Mouse (Mus musculus): ENCODE data around the gene Rhox6.
"Not testable (repeated sequence)": the region's sequence is repeated elsewhere in the genome, so short reads cannot be mapped to it uniquely, and the experiment has no call there.

Rhox6 gene

GRCm38 (mm10) chrX:37826610-37827009 lies at the start of gene Rhox6:
TSS of gene Rhox6 (plus strand) at chrX:37826910.
- DNase-seq (ENCODE audit: low read depth, low spot score) = not testable (repeated sequence)

GRCm38 (mm10) chrX:37807286-37808080 lies 19.2 kb upstream of the Rhox6 start:
- DNase-seq (ENCODE audit: low read depth, low spot score) = no peak

- no peak for DNase-seq (ENCODE audit: low read depth, low spot score)
Measured at GRCm38 (mm10) chrX:37809396-37809795, 17.3 kb upstream of the Rhox6 start.

- DNase-seq (ENCODE audit: low read depth, low spot score) = no peak
Measured at GRCm38 (mm10) chrX:37811179-37811578, 15.5 kb upstream of the Rhox6 start.

- no peak for DNase-seq (ENCODE audit: low read depth, low spot score)
Measured at GRCm38 (mm10) chrX:37815665-37816064, 11.0 kb upstream of the Rhox6 start.

GRCm38 (mm10) chrX:37831386-37831785 lies 4.7 kb downstream of the Rhox6 start, which contains the start of gene Rhox7a:
TSS of gene Rhox7a (plus strand) at chrX:37831686.
- not testable (repeated sequence) for DNase-seq (ENCODE audit: low read depth, low spot score)

GRCm38 (mm10) chrX:37871641-37872040 lies 44.9 kb downstream of the Rhox6 start:
- DNase-seq (ENCODE audit: low read depth, low spot score) = no peak

- DNase-seq (ENCODE audit: low read depth, low spot score) = no peak
Measured at GRCm38 (mm10) chrX:37878844-37879243, 52.1 kb downstream of the Rhox6 start, which contains the start of gene Rhox8. TSS of gene Rhox8 (minus strand) at chrX:37878944.

Measured in telencephalon, adult 2 months (tissue).